Mouse (Mus musculus): ENCODE measurements around the gene Mtx1.

The Mtx1 gene

GRCm38 (mm10) chr3:89214681-89215411 lies 12.0 kb downstream of the Mtx1 start, which contains the start of gene Thbs3:
Gene Thbs3 (plus strand): TSS chr3:89215180.
- no peak for DNase-seq (ENCODE audit: low spot score in 2 of 2)

GRCm38 (mm10) chr3:89213803-89214530 lies 12.9 kb downstream of the Mtx1 start:
- peak; percentile 88 to 90 for DNase-seq (ENCODE audit: low spot score in 2 of 2)

- no peak for DNase-seq (ENCODE audit: low spot score in 2 of 2)
Measured at GRCm38 (mm10) chr3:89210731-89211130, 16.2 kb downstream of the Mtx1 start.

- DNase-seq (ENCODE audit: low spot score in 2 of 2) = no peak
Measured at GRCm38 (mm10) chr3:89210162-89210561, 16.7 kb downstream of the Mtx1 start.

GRCm38 (mm10) chr3:89209731-89210130 lies 17.2 kb downstream of the Mtx1 start:
- no peak for DNase-seq (ENCODE audit: low spot score in 2 of 2)

- DNase-seq (ENCODE audit: low spot score in 2 of 2) = no peak
Measured at GRCm38 (mm10) chr3:89208736-89209135, 18.2 kb downstream of the Mtx1 start.

GRCm38 (mm10) chr3:89208075-89208657 lies 18.7 kb downstream of the Mtx1 start:
- DNase-seq (ENCODE audit: low spot score in 2 of 2) = no peak

GRCm38 (mm10) chr3:89206695-89207094 lies 20.2 kb downstream of the Mtx1 start:
- DNase-seq (ENCODE audit: low spot score in 2 of 2) = no peak

GRCm38 (mm10) chr3:89206079-89206478 lies 20.8 kb downstream of the Mtx1 start:
- DNase-seq (ENCODE audit: low spot score in 2 of 2) = no peak

GRCm38 (mm10) chr3:89203142-89203514 lies 23.8 kb downstream of the Mtx1 start:
- no peak for DNase-seq (ENCODE audit: low spot score in 2 of 2)

- DNase-seq (ENCODE audit: low spot score in 2 of 2) = peak; percentile 79 to 86
Measured at GRCm38 (mm10) chr3:89202253-89203141, 24.4 kb downstream of the Mtx1 start, which contains the start of gene Gba. Gene Gba (plus strand): TSS chr3:89202928.

- no peak for DNase-seq (ENCODE audit: low spot score in 2 of 2)
Measured at GRCm38 (mm10) chr3:89199839-89200238, 27.0 kb downstream of the Mtx1 start.

- DNase-seq (ENCODE audit: low spot score in 2 of 2) = peak; percentile 93 to 94
Measured at GRCm38 (mm10) chr3:89195979-89196877, 30.7 kb downstream of the Mtx1 start.

- DNase-seq (ENCODE audit: low spot score in 2 of 2) = peak in 1 of 2 experiments; percentile 34
Measured at GRCm38 (mm10) chr3:89193853-89194252, 33.0 kb downstream of the Mtx1 start.

- DNase-seq (ENCODE audit: low spot score in 2 of 2) = no peak
Measured at GRCm38 (mm10) chr3:89193351-89193750, 33.5 kb downstream of the Mtx1 start.

- peak; percentile 46 to 65 for DNase-seq (ENCODE audit: low spot score in 2 of 2)
Measured at GRCm38 (mm10) chr3:89190436-89190835, 36.5 kb downstream of the Mtx1 start.

- DNase-seq (ENCODE audit: low spot score in 2 of 2) = peak; percentile 44 to 49
Measured at GRCm38 (mm10) chr3:89188478-89188875, 38.4 kb downstream of the Mtx1 start.

GRCm38 (mm10) chr3:89187690-89188477 lies 39.0 kb downstream of the Mtx1 start:
- peak; percentile 45 to 54 for DNase-seq (ENCODE audit: low spot score in 2 of 2)

- DNase-seq (ENCODE audit: low spot score in 2 of 2) = peak; percentile 43 to 44
Measured at GRCm38 (mm10) chr3:89187197-89187596, 39.7 kb downstream of the Mtx1 start.

GRCm38 (mm10) chr3:89183959-89184315 lies 43.0 kb downstream of the Mtx1 start:
- no peak for DNase-seq (ENCODE audit: low spot score in 2 of 2)
